Mouse (Mus musculus): Measurements from ENCODE around the gene Rap1a.

- TF ChIP-seq GATA1 (IDR thresholded peaks at IDR 0.05; ENCODE audit: low read length) (no peak), TAL1 (IDR thresholded peaks at IDR 0.05; ENCODE audit: low read length) (no peak)
Observed at GRCm38 (mm10) chr3:105792309-105792708, 8.8 kb downstream of the Rap1a start.
